ENCODE assay signal across 9 mouse cellular contexts in the genomic region with DNA sequence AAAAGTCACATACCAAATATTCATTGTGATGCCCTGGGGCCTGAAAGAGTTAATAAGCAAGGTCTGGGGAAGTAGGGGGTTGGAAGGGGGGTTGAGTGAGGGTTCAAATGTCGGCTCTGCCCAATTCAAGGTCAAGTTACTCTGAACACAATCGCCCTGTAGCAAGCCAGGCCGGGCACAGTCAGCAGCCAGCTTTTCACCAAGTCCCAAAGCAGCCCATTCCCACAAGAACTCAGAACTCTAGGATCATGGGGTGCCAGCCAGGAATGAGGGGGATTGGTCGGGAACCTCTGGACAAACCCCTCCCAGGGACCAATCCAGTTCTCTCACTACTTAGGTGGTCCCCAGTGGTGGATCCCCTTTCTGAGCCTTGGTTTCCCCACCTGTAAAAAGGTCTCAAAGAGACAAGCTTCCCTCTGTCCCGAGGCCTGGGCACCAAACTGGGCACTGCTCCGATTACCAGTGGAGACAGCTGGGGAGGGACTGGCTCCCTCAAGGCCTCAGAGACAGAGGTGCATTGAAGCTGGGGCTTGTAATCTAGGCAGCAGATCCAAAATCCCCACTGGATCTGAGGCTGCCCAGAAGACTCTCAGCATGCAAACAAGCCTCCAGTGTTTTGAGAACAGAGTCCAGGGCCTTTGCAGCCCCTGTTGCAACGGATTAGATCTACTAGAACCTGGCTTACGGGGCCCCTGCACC. TPM values are rescaled to one million over a fixed set of nuclear protein-coding genes. Genes with fewer than 3 reads are reported as not detected.
DNase-seq lines count a peak whose midpoint lies in the region; ATAC-seq lines count a peak whose summit lies in the region.
"Had no signal": no experiment of that assay in that cellular context is flagged by ENCODE, and none has a peak within 500 bp of the region (broad histone marks: within the 10 kb centered on the region; RNA-seq: fewer than 3 reads in every experiment).

No protein-coding gene starts in this region.

- peak overlapping the region; percentile 63 for H3K9ac ChIP-seq in intestine, embryonic 16.5 days (ENCODE audit: low read depth, low read length)
- peak overlapping the region; percentile 8; the same call in 1 of the 2 replicates for H3K9ac ChIP-seq in liver, embryonic 15.5 days

- ATAC-seq in intestine, embryonic 16.5 days: no peak
- no peak for ATAC-seq in liver, embryonic 15.5 days (ENCODE audit: insufficient read depth)

- intact Hi-C loops in left cerebral cortex, postnatal 14 days (cut with DNase I): no loop called here

- H3K27me3 ChIP-seq in intestine, embryonic 16.5 days (replicated peaks; ENCODE audit: control insufficient read depth, insufficient read depth, low read length): no peaks in the 10 kb centered on the region
- H3K27me3 ChIP-seq in liver, embryonic 15.5 days: peaks cover 32% of the 10 kb centered on the region

- H3K4me3 ChIP-seq in intestine, embryonic 16.5 days (ENCODE audit: low read length): peak overlapping the region; percentile 28
- no peak overlapping the region; the same call in 1 of the 2 replicates for H3K4me3 ChIP-seq in liver, embryonic 15.5 days (replicated peaks)

- peak overlapping the region; percentile 95 for H3K27ac ChIP-seq in intestine, embryonic 16.5 days (ENCODE audit: low read length)
- H3K27ac ChIP-seq in liver, embryonic 15.5 days (replicated peaks): peak overlapping the region; percentile 71

- peaks cover 71% of the 10 kb centered on the region for H3K4me1 ChIP-seq in intestine, embryonic 16.5 days (ENCODE audit: control insufficient read depth, insufficient read depth, low read length)
- H3K4me1 ChIP-seq in liver, embryonic 15.5 days (replicated peaks): peaks cover 17% of the 10 kb centered on the region

- peak overlapping the region; percentile 59 for H3K4me2 ChIP-seq in intestine, embryonic 16.5 days (ENCODE audit: low read depth, low read length)
- peak overlapping the region; percentile 45 for H3K4me2 ChIP-seq in liver, embryonic 15.5 days

- WGBS in intestine, embryonic 16.5 days: 24% methylated on average over 8 of the region's 8 CpGs
- 16% methylated on average over 8 of the region's 8 CpGs for WGBS in liver, embryonic 15.5 days (ENCODE audit: insufficient replicate concordance)

- H3K36me3 ChIP-seq in intestine, embryonic 16.5 days (ENCODE audit: control insufficient read depth, insufficient read depth, low read length): no peaks in the 10 kb centered on the region
- H3K36me3 ChIP-seq in liver, embryonic 15.5 days (replicated peaks): no peaks in the 10 kb centered on the region

- no peaks in the 10 kb centered on the region for H3K9me3 ChIP-seq in intestine, embryonic 16.5 days (ENCODE audit: control insufficient read depth, low read length)
- H3K9me3 ChIP-seq in liver, embryonic 15.5 days (replicated peaks): no peaks in the 10 kb centered on the region

- peak; percentile 29 for DNase-seq in adrenal gland, adult 2 months
- DNase-seq in adrenal gland, adult 18-20 months (ENCODE audit: low spot score in 2 of 2): no peak
- DNase-seq in left cerebral cortex, postnatal 14 days (ENCODE audit: low spot score in 2 of 2): peak; percentile 21 to 32
- no peak for DNase-seq in left cerebral cortex, adult 11 months (ENCODE audit: low spot score)
- no peak for DNase-seq in gastrocnemius, postnatal 25 days
- DNase-seq in T-cell, adult 2 months (ENCODE audit: low spot score): no peak
- DNase-seq: lung, adult 2 months had no signal

RNA-seq across cellular contexts. Expression of gene Sdc4, which starts 7.3 kb away (rescaled TPM):
- 100 to 1,000 TPM; 123 to 151 TPM for total RNA-seq in adrenal gland, adult 2 months (2021)
- polyA plus RNA-seq in adrenal gland, adult 2 months (2012; rRNA removed): 23.3 and 23.5 TPM in 2 replicates
- 100 to 1,000 TPM; 133 to 150 TPM for total RNA-seq in adrenal gland, adult 18-20 months (2021)
- total RNA-seq in left cerebral cortex, postnatal 14 days (2021): 10 to 100 TPM; 60.0 to 79.0 TPM
- polyA plus RNA-seq in intestine, embryonic 16.5 days (2015; fragmentation: Nextera tagmentation; extraction: Ambion mirVana): 130 and 138 TPM in 2 replicates
- polyA plus RNA-seq in liver, embryonic 15.5 days (2015; fragmentation: Nextera tagmentation; extraction: Ambion mirVana): 55.0 and 63.3 TPM in 2 replicates
- 10 to 100 TPM; 28.0 to 62.1 TPM for total RNA-seq in gastrocnemius, postnatal 25 days (2021)

RNA-seq across cellular contexts. Expression of gene Sys1, which starts 20.4 kb away (rescaled TPM):
- 10 to 100 TPM; 24.5 to 34.0 TPM for total RNA-seq in adrenal gland, adult 2 months (2021)
- polyA plus RNA-seq in adrenal gland, adult 2 months (2012; rRNA removed): 299 and 335 TPM in 2 replicates
- total RNA-seq in adrenal gland, adult 18-20 months (2021): 10 to 100 TPM; 28.7 to 33.3 TPM
- total RNA-seq in left cerebral cortex, postnatal 14 days (2021): 10 to 100 TPM; 38.0 to 44.4 TPM
- polyA plus RNA-seq in intestine, embryonic 16.5 days (2015; fragmentation: Nextera tagmentation; extraction: Ambion mirVana): 54.0 and 56.4 TPM in 2 replicates
- polyA plus RNA-seq in liver, embryonic 15.5 days (2015; fragmentation: Nextera tagmentation; extraction: Ambion mirVana): 27.1 and 29.7 TPM in 2 replicates
- 10 to 100 TPM; 17.2 to 20.2 TPM for total RNA-seq in gastrocnemius, postnatal 25 days (2021)

RNA-seq across cellular contexts. Expression of gene Gm20458, which starts 24.4 kb away (rescaled TPM):
- 1 to 10 TPM; 3.9 to 9.6 TPM for total RNA-seq in adrenal gland, adult 2 months (2021)
- polyA plus RNA-seq in adrenal gland, adult 2 months (2012; rRNA removed): 9.6 and 18.9 TPM in 2 replicates
- total RNA-seq in adrenal gland, adult 18-20 months (2021): 1 to 10 TPM in 1 of 2 experiments, not detected in 1; 5.7 TPM
- 10 to 100 TPM in 1 of 2 experiments, 1 to 10 TPM in 1; 1.9 to 12.2 TPM for total RNA-seq in left cerebral cortex, postnatal 14 days (2021)
- 9.8 and 11.9 TPM in 2 replicates for polyA plus RNA-seq in intestine, embryonic 16.5 days (2015; fragmentation: Nextera tagmentation; extraction: Ambion mirVana)
- 5.0 TPM in 1 of 2 replicates, not detected in the other for polyA plus RNA-seq in liver, embryonic 15.5 days (2015; fragmentation: Nextera tagmentation; extraction: Ambion mirVana)
- 1 to 10 TPM; 3.2 to 8.9 TPM for total RNA-seq in gastrocnemius, postnatal 25 days (2021)

RNA-seq across cellular contexts. Expression of gene Matn4, which starts 31.4 kb away (rescaled TPM):
- 1 to 10 TPM in 1 of 2 experiments, under 1 TPM in 1; 0.17 to 1.8 TPM for total RNA-seq in adrenal gland, adult 2 months (2021)
- 1.0 TPM in 2 replicates for polyA plus RNA-seq in adrenal gland, adult 2 months (2012; rRNA removed)
- total RNA-seq in adrenal gland, adult 18-20 months (2021): 1 to 10 TPM in 1 of 2 experiments, under 1 TPM in 1; 0.76 to 1.7 TPM
- total RNA-seq in left cerebral cortex, postnatal 14 days (2021): 10 to 100 TPM; 13.4 to 15.0 TPM
- 8.3 and 9.0 TPM in 2 replicates for polyA plus RNA-seq in intestine, embryonic 16.5 days (2015; fragmentation: Nextera tagmentation; extraction: Ambion mirVana)
- polyA plus RNA-seq in liver, embryonic 15.5 days (2015; fragmentation: Nextera tagmentation; extraction: Ambion mirVana): 0.28 and 0.32 TPM in 2 replicates
- total RNA-seq in gastrocnemius, postnatal 25 days (2021): 1 to 10 TPM; 1.0 to 2.3 TPM

RNA-seq across cellular contexts. Expression of gene Rbpjl, which starts 33.4 kb away (rescaled TPM):
- not detected for total RNA-seq in adrenal gland, adult 2 months (2021)
- not detected in 2 replicates for polyA plus RNA-seq in adrenal gland, adult 2 months (2012; rRNA removed)
- total RNA-seq in adrenal gland, adult 18-20 months (2021): not detected
- total RNA-seq in left cerebral cortex, postnatal 14 days (2021): under 1 TPM; 0.32 to 0.42 TPM
- 25.1 and 25.4 TPM in 2 replicates for polyA plus RNA-seq in intestine, embryonic 16.5 days (2015; fragmentation: Nextera tagmentation; extraction: Ambion mirVana)
- 0.07 and 0.63 TPM in 2 replicates for polyA plus RNA-seq in liver, embryonic 15.5 days (2015; fragmentation: Nextera tagmentation; extraction: Ambion mirVana)
- not detected for total RNA-seq in gastrocnemius, postnatal 25 days (2021)

Comparison
In these comparisons a context has a peak if more than half of its experiments do, and no peak if none do; other contexts are left out.
1. DNase-seq: peak in adrenal gland, adult 2 months (single experiment) and left cerebral cortex, postnatal 14 days (2 of 2); none in adrenal gland, adult 18-20 months (0 of 2), left cerebral cortex, adult 11 months (single experiment), gastrocnemius, postnatal 25 days (single experiment) and T-cell, adult 2 months (single experiment).